Mouse (Mus musculus) MEL (cell line): ENCODE data around the gene Zfp358.

ENCODE experiments used
- CTCF ChIP-seq, 3 experiments: IDR thresholded peaks in 2 of 3; conservative IDR thresholded peaks in 1 of 3; 2 replicates each; pipeline ENCODE4 v1.5.1; 2011 to 2012; ENCODE audit warnings: low read length in 3 of 3, low read depth in 2 of 3, mild to moderate bottlenecking in 2 of 3, improper control_type of control experiment in 1 of 3, inconsistent platforms in 1 of 3, mixed read lengths in 1 of 3, moderate library complexity in 1 of 3; ENCODE audit not compliant: control insufficient read depth in 1 of 3, insufficient read depth in 1 of 3, poor library complexity in 1 of 3, severe bottlenecking in 1 of 3
- GATA1 ChIP-seq: IDR thresholded peaks from 2 replicates; pipeline ENCODE4 v1.6.1; 2011; ENCODE audit warnings: low read depth, low read length, improper control_type of control experiment
- MAFK ChIP-seq: IDR thresholded peaks from 2 replicates; pipeline ENCODE4 v1.6.1; 2011; ENCODE audit warnings: low read depth, mild to moderate bottlenecking, low read length, improper control_type of control experiment, borderline replicate concordance

GRCm38 (mm10) chr8:3536940-3537339 is 44.0 kb downstream of the Zfp358 start:
- TF ChIP-seq MAFK = no peak
- no peak for TF ChIP-seq GATA1
- TF ChIP-seq CTCF (IDR thresholded peaks at IDR 0.05 in 2 of 3, conservative IDR thresholded peaks at IDR 0.05 in 1 of 3; ENCODE audit: control insufficient read depth in 1 of 3, insufficient read depth in 1 of 3, low read depth in 2 of 3, low read length in 3 of 3, poor library complexity in 1 of 3, severe bottlenecking in 1 of 3) = no peak
